Mouse (Mus musculus) spleen, postnatal 14 days (tissue): ENCODE results near the gene Nxpe3.
"Not testable (repeated sequence)": the region's sequence is repeated elsewhere in the genome, so short reads cannot be mapped to it uniquely, and the experiment has no call there.

Source experiments
- DNase-seq, 2 experiments: peaks; one replicate each; pipeline ENCODE4 v3.0.0; 2021 to 2022; ENCODE audit warnings: low spot score in 2 of 2

Gene Nxpe3

GRCm38 (mm10) chr16:55837653-55838052 is 57.4 kb downstream of the Nxpe3 start:
- DNase-seq, result not testable (repeated sequence)

- DNase-seq, result no peak
Observed at GRCm38 (mm10) chr16:55837168-55837567, 57.9 kb downstream of the Nxpe3 start.

- no peak for DNase-seq
Observed at GRCm38 (mm10) chr16:55835798-55836197, 59.3 kb downstream of the Nxpe3 start.

- DNase-seq, result no peak
Observed at GRCm38 (mm10) chr16:55832617-55833016, 62.5 kb downstream of the Nxpe3 start.

- no peak for DNase-seq
Observed at GRCm38 (mm10) chr16:55832040-55832439, 63.0 kb downstream of the Nxpe3 start.

- no peak for DNase-seq
Observed at GRCm38 (mm10) chr16:55831451-55831850, 63.6 kb downstream of the Nxpe3 start.

GRCm38 (mm10) chr16:55823398-55824155 is 71.5 kb downstream of the Nxpe3 start:
- no peak for DNase-seq

- no peak for DNase-seq
Observed at GRCm38 (mm10) chr16:55822741-55823397, 72.2 kb downstream of the Nxpe3 start.

- DNase-seq, result peak; percentile 74
Observed at GRCm38 (mm10) chr16:55821997-55822740, 72.9 kb downstream of the Nxpe3 start.

- peak in 1 of 2 experiments; percentile 20 for DNase-seq
Observed at GRCm38 (mm10) chr16:55821571-55821981, 73.5 kb downstream of the Nxpe3 start.

- DNase-seq, result no peak
Observed at GRCm38 (mm10) chr16:55820916-55821570, 74.0 kb downstream of the Nxpe3 start.

GRCm38 (mm10) chr16:55820161-55820915 is 74.7 kb downstream of the Nxpe3 start:
- DNase-seq, result no peak

- DNase-seq, result no peak
Observed at GRCm38 (mm10) chr16:55819186-55819861, 75.8 kb downstream of the Nxpe3 start.

- no peak for DNase-seq
Observed at GRCm38 (mm10) chr16:55817717-55818515, 77.2 kb downstream of the Nxpe3 start.

GRCm38 (mm10) chr16:55816202-55816941 is 78.7 kb downstream of the Nxpe3 start:
- DNase-seq, result no peak

- no peak for DNase-seq
Observed at GRCm38 (mm10) chr16:55815466-55815865, 79.6 kb downstream of the Nxpe3 start.

- DNase-seq, result no peak
Observed at GRCm38 (mm10) chr16:55814686-55815085, 80.4 kb downstream of the Nxpe3 start.

- DNase-seq, result no peak
Observed at GRCm38 (mm10) chr16:55813916-55814315, 81.2 kb downstream of the Nxpe3 start.

- no peak for DNase-seq
Observed at GRCm38 (mm10) chr16:55811792-55812191, 83.3 kb downstream of the Nxpe3 start.
